Mouse (Mus musculus): ENCODE measurements around the gene Pym1. TPM values are rescaled to one million over a fixed set of nuclear protein-coding genes. Genes with fewer than 3 reads are reported as not detected.
"Not testable (repeated sequence)": the region's sequence is repeated elsewhere in the genome, so short reads cannot be mapped to it uniquely, and the experiment has no call there.

Gene Pym1
- polyA plus RNA-seq, 1 experiment from 2014 or later, result 27.1 TPM

- H3K4me1 ChIP-seq (ENCODE audit: control insufficient read depth, insufficient read depth, low read length); H3K9me3 ChIP-seq (ENCODE audit: control insufficient read depth, low read length); H3K27ac ChIP-seq (replicated peaks; ENCODE audit: low read depth, low read length); H3K27me3 ChIP-seq (replicated peaks; ENCODE audit: control insufficient read depth, insufficient read depth, low read length); H3K36me3 ChIP-seq (ENCODE audit: control insufficient read depth, insufficient read depth, low read length); H3K9ac ChIP-seq (ENCODE audit: low read depth, low read length); H3K4me2 ChIP-seq (ENCODE audit: low read depth, low read length); H3K4me3 ChIP-seq (ENCODE audit: low read depth, low read length); ATAC-seq (ENCODE audit: low read depth); DNase-seq (ENCODE audit: low spot score): not testable (repeated sequence)
- 94% methylated on average over 7 of the region's 7 CpGs for WGBS
Measured at GRCm38 (mm10) chr10:128711318-128711717, 36.4 kb upstream of the Pym1 start.

GRCm38 (mm10) chr10:128715559-128716537 is 31.8 kb upstream of the Pym1 start:
- no peak overlapping the region for H3K27ac ChIP-seq (replicated peaks; ENCODE audit: low read depth, low read length)
- no peak overlapping the region for H3K4me3 ChIP-seq (ENCODE audit: low read depth, low read length)
- ATAC-seq (ENCODE audit: low read depth), result no peak

GRCm38 (mm10) chr10:128725466-128725865 is 22.2 kb upstream of the Pym1 start:
- not testable (repeated sequence) for H3K4me1 ChIP-seq (ENCODE audit: control insufficient read depth, insufficient read depth, low read length); H3K9ac ChIP-seq (ENCODE audit: low read depth, low read length); H3K4me3 ChIP-seq (ENCODE audit: low read depth, low read length); H3K27ac ChIP-seq (replicated peaks; ENCODE audit: low read depth, low read length); H3K27me3 ChIP-seq (replicated peaks; ENCODE audit: control insufficient read depth, insufficient read depth, low read length); H3K9me3 ChIP-seq (ENCODE audit: control insufficient read depth, low read length); ATAC-seq (ENCODE audit: low read depth); DNase-seq (ENCODE audit: low spot score); H3K4me2 ChIP-seq (ENCODE audit: low read depth, low read length)
- H3K36me3 ChIP-seq (ENCODE audit: control insufficient read depth, insufficient read depth, low read length), result peaks cover 24% of the 10 kb centered on the region
- 76% methylated on average over 3 of the region's 4 CpGs for WGBS

More at GRCm38 (mm10) chr10:128715559-128716537, 31.8 kb upstream of the Pym1 start:
- Histone ChIP-seq H3K36me3 (ENCODE audit: control insufficient read depth, insufficient read depth, low read length) (no peaks in the 10 kb centered on the region; the same call in 1 of the 2 replicates), H3K9me3 (ENCODE audit: control insufficient read depth, low read length) (no peaks in the 10 kb centered on the region), H3K9ac (ENCODE audit: low read depth, low read length) (no peak overlapping the region), H3K27me3 (replicated peaks; ENCODE audit: control insufficient read depth, insufficient read depth, low read length) (no peaks in the 10 kb centered on the region), H3K4me2 (ENCODE audit: low read depth, low read length) (no peak overlapping the region), H3K4me1 (ENCODE audit: control insufficient read depth, insufficient read depth, low read length) (no peaks in the 10 kb centered on the region)
- no peak for DNase-seq (ENCODE audit: low spot score)
- WGBS, result 85% methylated on average over 19 of the region's 19 CpGs

- H3K36me3 ChIP-seq (ENCODE audit: control insufficient read depth, insufficient read depth, low read length), result peaks cover 33% of the 10 kb centered on the region
- 0 out of 2 replicates have a peak, but pooled peaks cover 4% of the 10 kb centered on the region for H3K9me3 ChIP-seq (ENCODE audit: control insufficient read depth, low read length)
- no peak overlapping the region for H3K4me2 ChIP-seq (ENCODE audit: low read depth, low read length)
- no peaks in the 10 kb centered on the region for H3K4me1 ChIP-seq (ENCODE audit: control insufficient read depth, insufficient read depth, low read length)
- H3K4me3 ChIP-seq (ENCODE audit: low read depth, low read length), result no peak overlapping the region
- DNase-seq (ENCODE audit: low spot score) (no peak), ATAC-seq (ENCODE audit: low read depth) (no peak)
- 80% methylated on average over 5 of the region's 5 CpGs for WGBS
- no peak overlapping the region for H3K9ac ChIP-seq (ENCODE audit: low read depth, low read length)
- H3K27ac ChIP-seq (replicated peaks; ENCODE audit: low read depth, low read length), result no peak overlapping the region
- no peaks in the 10 kb centered on the region for H3K27me3 ChIP-seq (replicated peaks; ENCODE audit: control insufficient read depth, insufficient read depth, low read length)
Measured at GRCm38 (mm10) chr10:128728059-128728458, 19.6 kb upstream of the Pym1 start.

DNA sequence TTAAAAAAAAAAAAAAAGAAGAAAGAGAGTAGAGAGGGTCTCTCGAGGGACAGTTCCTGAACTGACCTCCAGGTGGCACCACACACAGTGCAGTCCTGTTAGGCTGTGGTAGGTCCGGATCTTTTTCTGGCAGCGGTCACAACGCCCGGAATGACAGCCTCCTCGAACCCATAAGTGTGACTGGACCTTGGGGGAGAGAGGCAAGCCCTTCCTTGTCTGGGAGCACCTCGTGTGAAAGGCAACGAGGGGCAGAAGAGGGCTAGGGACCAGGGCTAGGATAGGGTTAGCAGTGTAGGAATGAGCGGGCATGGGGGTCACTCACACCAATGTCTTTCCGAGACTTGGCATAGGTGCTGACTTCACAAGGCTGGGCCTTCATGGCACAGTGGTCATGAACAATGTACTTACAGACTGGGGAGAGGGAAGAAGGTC is 16.7 kb upstream of the Pym1 start:
- Histone ChIP-seq H3K4me1 (ENCODE audit: control insufficient read depth, insufficient read depth, low read length) (no peaks in the 10 kb centered on the region), H3K27ac (replicated peaks; ENCODE audit: low read depth, low read length) (no peak overlapping the region), H3K4me3 (ENCODE audit: low read depth, low read length) (no peak overlapping the region), H3K9me3 (ENCODE audit: control insufficient read depth, low read length) (0 out of 2 replicates have a peak, but pooled peaks cover 4% of the 10 kb centered on the region), H3K36me3 (ENCODE audit: control insufficient read depth, insufficient read depth, low read length) (peaks cover 41% of the 10 kb centered on the region), H3K9ac (ENCODE audit: low read depth, low read length) (peak overlapping the region; percentile 49; the same call in 1 of the 2 replicates), H3K27me3 (replicated peaks; ENCODE audit: control insufficient read depth, insufficient read depth, low read length) (no peaks in the 10 kb centered on the region), H3K4me2 (ENCODE audit: low read depth, low read length) (0 out of 2 replicates have a peak overlapping the region, but pooled peaks have one; percentile 28)
- 18% methylated on average over 10 of the region's 10 CpGs for WGBS
- ATAC-seq (ENCODE audit: low read depth), result peak; percentile 80
- peak; percentile 73 for DNase-seq (ENCODE audit: low spot score)

DNA sequence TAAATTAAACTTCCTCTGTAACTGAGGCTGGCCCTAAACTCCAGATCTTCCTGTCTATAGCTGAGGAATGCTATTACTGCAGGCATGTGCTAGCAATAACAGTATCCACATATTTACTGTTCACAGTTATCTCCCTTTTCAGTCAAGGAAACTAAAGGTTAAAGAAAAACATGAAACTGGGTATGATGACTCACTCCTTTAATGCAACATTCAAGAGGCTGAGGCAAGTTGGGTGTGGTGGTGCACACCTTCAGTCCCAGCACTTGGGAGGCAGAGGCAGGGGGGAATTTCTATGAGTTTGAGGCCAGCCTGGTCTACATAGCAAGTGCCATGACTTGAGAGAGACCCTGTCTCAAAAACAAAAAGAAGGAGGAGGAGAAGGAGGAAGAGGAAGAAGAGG is 15.7 kb upstream of the Pym1 start:
- Histone ChIP-seq H3K27ac (replicated peaks; ENCODE audit: low read depth, low read length) (no peak overlapping the region), H3K27me3 (replicated peaks; ENCODE audit: control insufficient read depth, insufficient read depth, low read length) (no peaks in the 10 kb centered on the region), H3K9me3 (ENCODE audit: control insufficient read depth, low read length) (0 out of 2 replicates have a peak, but pooled peaks cover 4% of the 10 kb centered on the region), H3K9ac (ENCODE audit: low read depth, low read length) (no peak overlapping the region), H3K4me2 (ENCODE audit: low read depth, low read length) (no peak overlapping the region), H3K4me1 (ENCODE audit: control insufficient read depth, insufficient read depth, low read length) (no peaks in the 10 kb centered on the region), H3K4me3 (ENCODE audit: low read depth, low read length) (no peak overlapping the region), H3K36me3 (ENCODE audit: control insufficient read depth, insufficient read depth, low read length) (peaks cover 41% of the 10 kb centered on the region)
- DNase-seq (ENCODE audit: low spot score), result no peak
- no peak for ATAC-seq (ENCODE audit: low read depth)

GRCm38 (mm10) chr10:128737435-128737834 is 10.3 kb upstream of the Pym1 start:
- WGBS, result 4% methylated on average over 15 of the region's 15 CpGs
- Histone ChIP-seq H3K27ac (replicated peaks; ENCODE audit: low read depth, low read length) (no peak overlapping the region), H3K27me3 (replicated peaks; ENCODE audit: control insufficient read depth, insufficient read depth, low read length) (no peaks in the 10 kb centered on the region), H3K9ac (ENCODE audit: low read depth, low read length) (peak overlapping the region; percentile 45; the same call in 1 of the 2 replicates), H3K4me1 (ENCODE audit: control insufficient read depth, insufficient read depth, low read length) (0 out of 2 replicates have a peak, but pooled peaks cover 2% of the 10 kb centered on the region), H3K4me3 (ENCODE audit: low read depth, low read length) (no peak overlapping the region), H3K36me3 (ENCODE audit: control insufficient read depth, insufficient read depth, low read length) (peaks cover 14% of the 10 kb centered on the region; the same call in 1 of the 2 replicates), H3K9me3 (ENCODE audit: control insufficient read depth, low read length) (0 out of 2 replicates have a peak, but pooled peaks cover 4% of the 10 kb centered on the region), H3K4me2 (ENCODE audit: low read depth, low read length) (peak overlapping the region; percentile 44)
- peak; percentile 69 for ATAC-seq (ENCODE audit: low read depth)
- DNase-seq (ENCODE audit: low spot score), result peak; percentile 11

- H3K4me3 ChIP-seq (ENCODE audit: low read depth, low read length), result no peak overlapping the region
- ATAC-seq (ENCODE audit: low read depth), result no peak
- 75% methylated on average over 2 of the region's 2 CpGs for WGBS
Measured at GRCm38 (mm10) chr10:128740296-128740695, 7.4 kb upstream of the Pym1 start.

More at GRCm38 (mm10) chr10:128740296-128740695, 7.4 kb upstream of the Pym1 start:
- H3K27ac ChIP-seq (replicated peaks; ENCODE audit: low read depth, low read length), result no peak overlapping the region
- no peak overlapping the region for H3K4me2 ChIP-seq (ENCODE audit: low read depth, low read length)
- H3K4me1 ChIP-seq (ENCODE audit: control insufficient read depth, insufficient read depth, low read length), result peaks cover 18% of the 10 kb centered on the region; the same call in 1 of the 2 replicates
- no peaks in the 10 kb centered on the region for H3K9me3 ChIP-seq (ENCODE audit: control insufficient read depth, low read length)
- DNase-seq (ENCODE audit: low spot score), result no peak
- no peak overlapping the region for H3K9ac ChIP-seq (ENCODE audit: low read depth, low read length)
- H3K36me3 ChIP-seq (ENCODE audit: control insufficient read depth, insufficient read depth, low read length), result no peaks in the 10 kb centered on the region
- no peaks in the 10 kb centered on the region for H3K27me3 ChIP-seq (replicated peaks; ENCODE audit: control insufficient read depth, insufficient read depth, low read length)

All from embryonic facial prominence, embryonic 14.5 days (tissue).